Mouse (Mus musculus): ENCODE results near the gene Hesx1. TPM values are rescaled to one million over a fixed set of nuclear protein-coding genes. Genes with fewer than 3 reads are reported as not detected.

Hesx1 gene
- polyA plus RNA-seq, 1 experiment, result not detected

- Histone ChIP-seq H3K4me3 (ENCODE audit: insufficient read depth, low read length) (no peak overlapping the region), H3K4me1 (ENCODE audit: control insufficient read depth, insufficient read depth, low read length) (peaks cover under 1% of the 10 kb centered on the region; the same call in 1 of the 2 replicates)
- no peak for TF ChIP-seq CTCF (IDR thresholded peaks at IDR 0.05; ENCODE audit: borderline replicate concordance, insufficient read depth, low read length)
- no peak for TF ChIP-seq POLR2A (IDR thresholded peaks at IDR 0.05; ENCODE audit: low read depth, low read length)
Measured at GRCm38 (mm10) chr14:26976212-26976611, 18.0 kb upstream of the Hesx1 start.

GRCm38 (mm10) chr14:26977500-26977899 is 16.7 kb upstream of the Hesx1 start:
- Histone ChIP-seq H3K27ac (ENCODE audit: insufficient read depth, low read length) (no peak overlapping the region), H3K4me1 (ENCODE audit: control insufficient read depth, insufficient read depth, low read length) (no peaks in the 10 kb centered on the region)
- TF ChIP-seq POLR2A (IDR thresholded peaks at IDR 0.05; ENCODE audit: low read depth, low read length) (no peak), CTCF (IDR thresholded peaks at IDR 0.05; ENCODE audit: borderline replicate concordance, insufficient read depth, low read length) (no peak)

More at GRCm38 (mm10) chr14:26976212-26976611, 18.0 kb upstream of the Hesx1 start:
- H3K27ac ChIP-seq (ENCODE audit: insufficient read depth, low read length), result no peak overlapping the region

GRCm38 (mm10) chr14:26979808-26980207 is 14.4 kb upstream of the Hesx1 start:
- Histone ChIP-seq H3K4me1 (ENCODE audit: control insufficient read depth, insufficient read depth, low read length) (no peaks in the 10 kb centered on the region), H3K4me3 (ENCODE audit: insufficient read depth, low read length) (no peak overlapping the region), H3K27ac (ENCODE audit: insufficient read depth, low read length) (no peak overlapping the region)
- no peak for TF ChIP-seq CTCF (IDR thresholded peaks at IDR 0.05; ENCODE audit: borderline replicate concordance, insufficient read depth, low read length)
- no peak for TF ChIP-seq POLR2A (IDR thresholded peaks at IDR 0.05; ENCODE audit: low read depth, low read length)

More at GRCm38 (mm10) chr14:26977500-26977899, 16.7 kb upstream of the Hesx1 start:
- H3K4me3 ChIP-seq (ENCODE audit: insufficient read depth, low read length), result no peak overlapping the region

- Histone ChIP-seq H3K4me3 (ENCODE audit: insufficient read depth, low read length) (no peak overlapping the region), H3K4me1 (ENCODE audit: control insufficient read depth, insufficient read depth, low read length) (no peaks in the 10 kb centered on the region), H3K27ac (ENCODE audit: insufficient read depth, low read length) (no peak overlapping the region)
- no peak for TF ChIP-seq POLR2A (IDR thresholded peaks at IDR 0.05; ENCODE audit: low read depth, low read length)
- no peak for TF ChIP-seq CTCF (IDR thresholded peaks at IDR 0.05; ENCODE audit: borderline replicate concordance, insufficient read depth, low read length)
Measured at GRCm38 (mm10) chr14:26981021-26981420, 13.2 kb upstream of the Hesx1 start.

GRCm38 (mm10) chr14:26981494-26982149 is 12.6 kb upstream of the Hesx1 start:
- Histone ChIP-seq H3K27ac (ENCODE audit: insufficient read depth, low read length) (no peak overlapping the region), H3K4me1 (ENCODE audit: control insufficient read depth, insufficient read depth, low read length) (no peaks in the 10 kb centered on the region), H3K4me3 (ENCODE audit: insufficient read depth, low read length) (no peak overlapping the region)
- no peak for TF ChIP-seq CTCF (IDR thresholded peaks at IDR 0.05; ENCODE audit: borderline replicate concordance, insufficient read depth, low read length)
- TF ChIP-seq POLR2A (IDR thresholded peaks at IDR 0.05; ENCODE audit: low read depth, low read length), result no peak

GRCm38 (mm10) chr14:26982150-26982530 is 12.1 kb upstream of the Hesx1 start:
- Histone ChIP-seq H3K27ac (ENCODE audit: insufficient read depth, low read length) (no peak overlapping the region), H3K4me3 (ENCODE audit: insufficient read depth, low read length) (no peak overlapping the region), H3K4me1 (ENCODE audit: control insufficient read depth, insufficient read depth, low read length) (no peaks in the 10 kb centered on the region)
- no peak for TF ChIP-seq CTCF (IDR thresholded peaks at IDR 0.05; ENCODE audit: borderline replicate concordance, insufficient read depth, low read length)
- TF ChIP-seq POLR2A (IDR thresholded peaks at IDR 0.05; ENCODE audit: low read depth, low read length), result no peak

GRCm38 (mm10) chr14:26988694-26989093 is 5.5 kb upstream of the Hesx1 start:
- Histone ChIP-seq H3K4me1 (ENCODE audit: control insufficient read depth, insufficient read depth, low read length) (no peaks in the 10 kb centered on the region), H3K27ac (ENCODE audit: insufficient read depth, low read length) (no peak overlapping the region), H3K4me3 (ENCODE audit: insufficient read depth, low read length) (no peak overlapping the region)
- no peak for TF ChIP-seq POLR2A (IDR thresholded peaks at IDR 0.05; ENCODE audit: low read depth, low read length)
- peak; percentile 18; the same call in 1 of the 2 replicates for TF ChIP-seq CTCF (IDR thresholded peaks at IDR 0.05; ENCODE audit: borderline replicate concordance, insufficient read depth, low read length)

GRCm38 (mm10) chr14:26991622-26992021 is 2.6 kb upstream of the Hesx1 start:
- Histone ChIP-seq H3K4me1 (ENCODE audit: control insufficient read depth, insufficient read depth, low read length) (no peaks in the 10 kb centered on the region), H3K27ac (ENCODE audit: insufficient read depth, low read length) (no peak overlapping the region), H3K4me3 (ENCODE audit: insufficient read depth, low read length) (no peak overlapping the region)
- no peak for TF ChIP-seq POLR2A (IDR thresholded peaks at IDR 0.05; ENCODE audit: low read depth, low read length)
- no peak for TF ChIP-seq CTCF (IDR thresholded peaks at IDR 0.05; ENCODE audit: borderline replicate concordance, insufficient read depth, low read length)

GRCm38 (mm10) chr14:26993427-26993826 is 789 bp upstream of the Hesx1 start:
- no peak overlapping the region for H3K27ac ChIP-seq (ENCODE audit: insufficient read depth, low read length)
- H3K4me1 ChIP-seq (ENCODE audit: control insufficient read depth, insufficient read depth, low read length), result no peaks in the 10 kb centered on the region

GRCm38 (mm10) chr14:26996257-26996656 is 2.0 kb downstream of the Hesx1 start:
- TF ChIP-seq POLR2A (IDR thresholded peaks at IDR 0.05; ENCODE audit: low read depth, low read length) (no peak), CTCF (IDR thresholded peaks at IDR 0.05; ENCODE audit: borderline replicate concordance, insufficient read depth, low read length) (no peak)
- Histone ChIP-seq H3K4me3 (ENCODE audit: insufficient read depth, low read length) (no peak overlapping the region), H3K4me1 (ENCODE audit: control insufficient read depth, insufficient read depth, low read length) (no peaks in the 10 kb centered on the region), H3K27ac (ENCODE audit: insufficient read depth, low read length) (no peak overlapping the region)

More at GRCm38 (mm10) chr14:26993427-26993826, 789 bp upstream of the Hesx1 start:
- TF ChIP-seq CTCF (IDR thresholded peaks at IDR 0.05; ENCODE audit: borderline replicate concordance, insufficient read depth, low read length) (no peak), POLR2A (IDR thresholded peaks at IDR 0.05; ENCODE audit: low read depth, low read length) (no peak)
- no peak overlapping the region for H3K4me3 ChIP-seq (ENCODE audit: insufficient read depth, low read length)

Data from embryonic fibroblast, embryonic 13.5 days (primary cell).